Mouse (Mus musculus) layer of hippocampus, adult 9-11 months (tissue): ENCODE data around the gene Fbxw8.

ENCODE experiments used
- DNase-seq: peaks from one replicate; pipeline ENCODE4 v3.0.0; 2022

Gene Fbxw8

DNA sequence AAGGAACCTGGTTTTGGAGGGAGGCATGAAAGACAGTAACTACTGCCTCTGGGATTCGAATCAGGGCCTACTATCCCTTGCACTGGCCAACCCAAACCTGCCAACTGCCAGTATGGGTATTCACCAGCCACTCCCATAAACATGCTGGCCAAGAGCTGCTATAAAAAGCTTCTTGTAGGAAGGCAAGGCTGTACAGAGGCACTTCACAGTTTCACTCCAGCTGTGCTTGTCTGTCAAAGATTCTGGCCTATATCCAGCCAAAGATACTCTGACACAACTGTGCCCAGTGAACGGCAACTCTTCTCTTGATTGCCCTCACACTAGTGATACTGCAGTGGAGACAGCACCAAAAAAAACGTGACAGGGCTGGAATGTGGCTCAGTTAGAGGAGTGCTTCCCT, 5.6 kb downstream of the Fbxw8 start:
- no peak for DNase-seq

DNA sequence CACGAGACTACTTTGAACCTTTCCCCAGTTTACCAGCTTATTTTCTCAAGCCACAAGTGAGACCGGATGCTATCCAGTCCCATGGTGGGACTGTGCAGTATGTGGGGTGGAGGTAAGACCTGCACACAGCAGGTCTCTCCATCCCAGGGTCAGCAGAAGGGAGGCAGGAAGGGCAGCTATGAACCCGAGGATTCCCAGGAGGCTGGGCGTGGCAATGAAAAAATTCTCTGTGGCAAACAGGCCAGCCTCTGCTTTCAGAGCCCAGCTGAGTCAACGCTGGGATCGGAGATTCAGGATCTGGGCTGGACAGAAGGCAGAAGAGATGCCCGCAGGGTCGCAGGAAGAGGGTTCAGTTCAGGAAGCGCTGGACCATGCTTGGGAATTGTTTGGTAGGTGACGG, 8.0 kb downstream of the Fbxw8 start:
- DNase-seq, result no peak

DNA sequence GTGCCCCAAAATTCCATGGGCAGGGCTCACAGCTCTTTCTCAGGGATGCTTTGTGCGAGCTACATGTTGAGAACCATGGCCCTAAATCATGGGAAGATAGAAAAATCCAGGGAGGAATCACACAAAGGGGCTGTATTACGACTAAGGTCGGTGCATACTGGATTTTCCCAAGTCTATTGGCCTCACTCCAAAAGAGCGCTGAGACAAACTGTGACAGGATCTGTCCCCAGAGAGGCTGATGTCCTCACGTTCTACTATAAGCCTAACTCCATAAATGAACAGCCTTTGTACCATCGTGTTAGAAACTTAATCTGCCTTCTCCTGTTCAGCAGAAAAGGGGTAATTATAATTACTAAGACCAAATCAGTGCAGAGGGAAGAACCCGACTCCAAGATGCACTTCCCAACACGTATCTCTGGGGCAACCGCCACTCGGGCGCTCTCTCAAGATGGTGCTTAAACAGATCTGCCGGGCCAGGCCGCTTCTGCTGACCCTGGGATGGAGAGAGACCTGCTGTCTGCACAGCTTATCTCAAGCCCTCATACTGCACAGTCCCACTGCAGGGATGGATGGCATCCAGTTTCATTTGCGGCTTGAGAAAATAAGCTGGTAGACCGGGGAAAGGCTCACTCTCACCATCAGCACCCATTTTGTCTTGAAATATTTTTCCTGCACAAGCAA, 9.1 kb downstream of the Fbxw8 start:
- no peak for DNase-seq

DNA sequence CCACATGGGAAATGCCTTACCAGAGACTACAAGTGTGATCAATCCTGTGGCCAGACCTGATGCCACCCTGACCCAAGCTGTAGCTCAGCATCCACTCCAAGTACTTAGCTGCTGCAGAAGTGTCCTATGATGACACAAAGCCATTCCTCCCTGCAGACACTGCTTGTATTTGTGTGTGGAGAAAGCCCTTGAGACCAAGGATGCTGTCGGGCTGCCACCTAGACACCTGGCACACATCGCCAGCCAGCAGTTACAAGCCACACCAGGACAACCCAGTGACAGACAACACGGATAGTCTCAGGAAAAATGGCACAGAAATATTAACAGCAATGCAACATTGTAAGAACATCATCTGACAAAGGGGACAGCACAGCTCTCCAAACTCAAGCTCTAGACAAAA, 9.8 kb downstream of the Fbxw8 start:
- no peak for DNase-seq

DNA sequence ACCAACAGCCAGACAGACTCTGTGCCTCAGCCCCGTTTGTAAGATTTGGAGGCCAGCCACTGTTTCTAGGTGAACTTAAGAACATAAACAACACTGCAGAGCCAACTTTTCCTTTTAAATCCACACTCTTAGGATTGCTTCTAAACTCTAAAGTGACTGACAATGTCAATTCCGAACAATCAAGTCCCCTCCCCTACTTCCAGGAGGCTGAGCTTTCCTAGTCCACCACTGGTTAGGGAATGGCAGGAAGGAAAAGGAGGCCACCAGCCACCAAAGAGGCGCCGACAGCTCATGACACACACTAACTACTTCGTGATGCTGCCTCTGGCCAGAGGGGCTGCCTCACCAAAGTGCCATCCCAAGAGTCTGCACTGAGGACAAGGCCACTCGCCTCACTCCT, 10.5 kb downstream of the Fbxw8 start:
- DNase-seq, result no peak

DNA sequence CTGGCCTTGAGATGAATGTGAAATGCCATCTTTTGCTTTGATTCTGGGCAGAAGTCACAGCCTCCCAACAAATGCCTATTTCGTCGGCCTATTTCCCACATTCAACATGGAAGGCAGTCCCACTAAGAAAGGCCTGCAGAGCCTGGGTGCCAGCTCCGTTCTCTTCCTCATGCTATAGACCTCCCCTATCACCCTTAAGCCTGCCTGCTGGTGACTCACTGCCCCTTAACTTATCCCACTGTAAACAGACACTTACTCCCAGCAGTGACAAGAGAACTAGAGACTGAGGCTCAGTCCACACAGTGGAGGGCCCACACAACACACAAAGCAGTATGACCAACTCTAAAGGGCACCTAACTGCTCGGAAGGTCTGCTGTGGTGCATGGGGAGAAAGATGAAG, 10.9 kb downstream of the Fbxw8 start:
- no peak for DNase-seq

DNA sequence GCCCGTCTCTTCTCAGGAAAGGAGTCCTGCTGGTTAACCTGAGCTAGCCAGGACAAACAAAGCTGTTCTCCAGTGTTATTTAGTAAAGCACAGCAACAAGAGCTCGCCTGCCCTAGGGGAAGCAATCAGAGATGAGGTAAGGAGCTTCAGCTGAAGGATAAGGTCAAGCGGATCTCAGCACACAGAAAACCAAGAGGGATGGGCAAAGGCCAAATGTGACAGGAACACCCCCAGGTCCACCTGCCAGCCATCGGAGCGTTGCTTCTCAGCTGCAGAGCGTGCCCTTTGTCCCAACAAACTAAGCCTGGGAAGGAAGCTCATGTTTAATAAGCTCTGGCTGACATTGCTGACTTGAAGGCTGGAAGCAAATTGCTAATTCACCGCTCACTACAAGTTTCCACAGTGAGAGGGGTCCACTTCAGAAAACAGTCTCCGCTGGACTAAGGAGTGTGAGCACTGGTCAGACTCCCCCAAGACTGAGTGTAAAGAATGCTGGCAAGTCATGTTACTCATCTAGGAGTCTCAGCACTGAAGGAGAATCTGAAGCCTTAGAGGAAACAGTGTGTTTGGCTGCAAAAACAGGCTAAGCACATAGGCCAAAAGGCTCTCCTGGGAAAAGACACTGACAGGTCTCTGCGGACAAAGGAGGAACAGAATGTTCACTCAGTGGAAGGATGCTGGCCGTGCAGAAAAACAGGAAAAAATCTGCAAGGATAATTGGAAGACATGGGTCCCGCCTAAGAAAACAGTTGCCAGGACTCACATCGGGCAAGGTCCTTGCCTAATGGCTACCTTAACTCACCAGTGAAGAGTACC, 11.8 kb downstream of the Fbxw8 start:
- no peak for DNase-seq

DNA sequence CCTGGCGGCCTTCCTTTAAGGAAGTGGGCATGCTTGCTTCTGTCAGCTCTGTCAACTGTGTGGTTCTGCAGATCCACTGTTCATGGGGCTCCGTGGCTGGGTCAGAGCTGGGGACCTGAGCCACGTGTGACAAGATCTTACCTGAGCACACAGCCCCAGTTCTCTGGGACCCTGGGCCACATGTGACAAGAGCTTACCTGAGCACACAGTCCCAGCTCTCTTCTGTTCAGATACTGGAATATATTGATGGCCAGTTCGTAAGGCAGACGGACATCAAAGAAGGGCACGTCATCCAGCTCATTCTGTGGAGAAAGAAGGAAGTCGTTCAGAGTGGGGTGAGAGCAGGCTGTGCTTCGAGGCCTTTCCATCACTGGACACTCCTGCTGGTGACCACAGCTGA, 12.8 kb downstream of the Fbxw8 start:
- no peak for DNase-seq

DNA sequence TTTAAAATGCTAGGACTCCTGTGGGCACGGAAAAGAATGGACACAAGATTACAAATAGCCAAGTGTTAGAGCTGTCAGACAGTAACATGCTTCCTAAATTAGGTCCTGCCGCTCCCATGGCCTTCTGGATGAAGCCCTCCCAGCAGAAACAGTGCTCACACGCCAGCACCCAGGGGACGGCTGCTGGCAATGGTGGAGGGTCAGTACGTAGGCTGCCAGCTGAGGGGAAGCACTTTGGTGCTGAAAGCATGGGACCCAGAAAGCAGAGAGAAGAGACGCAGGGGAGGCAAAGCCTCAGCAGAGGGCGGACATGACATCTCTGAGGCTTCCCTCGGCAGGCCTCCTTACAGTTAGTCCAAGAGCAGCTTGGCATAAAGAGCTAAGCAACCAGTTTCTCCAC, 15.6 kb downstream of the Fbxw8 start:
- DNase-seq, result no peak

DNA sequence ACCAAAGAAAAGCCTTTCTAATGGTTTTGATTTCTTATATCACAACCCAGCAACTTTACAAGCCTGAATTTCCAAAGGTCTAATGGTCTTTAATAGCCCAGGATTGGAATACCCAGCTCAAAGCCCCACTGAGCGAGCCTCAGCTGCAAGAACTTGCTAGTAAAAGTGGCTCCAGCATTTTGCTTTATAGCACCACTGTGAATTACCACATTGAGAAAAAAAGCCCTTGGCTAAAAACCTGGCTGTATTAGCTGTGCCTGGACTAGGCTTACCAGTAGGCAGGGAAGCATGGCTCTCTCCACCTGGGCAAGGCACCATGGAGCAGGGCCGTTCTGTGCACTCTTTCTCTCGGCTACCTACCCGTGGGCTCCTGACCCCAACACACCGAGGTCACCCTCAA, 18.9 kb downstream of the Fbxw8 start:
- DNase-seq, result no peak

DNA sequence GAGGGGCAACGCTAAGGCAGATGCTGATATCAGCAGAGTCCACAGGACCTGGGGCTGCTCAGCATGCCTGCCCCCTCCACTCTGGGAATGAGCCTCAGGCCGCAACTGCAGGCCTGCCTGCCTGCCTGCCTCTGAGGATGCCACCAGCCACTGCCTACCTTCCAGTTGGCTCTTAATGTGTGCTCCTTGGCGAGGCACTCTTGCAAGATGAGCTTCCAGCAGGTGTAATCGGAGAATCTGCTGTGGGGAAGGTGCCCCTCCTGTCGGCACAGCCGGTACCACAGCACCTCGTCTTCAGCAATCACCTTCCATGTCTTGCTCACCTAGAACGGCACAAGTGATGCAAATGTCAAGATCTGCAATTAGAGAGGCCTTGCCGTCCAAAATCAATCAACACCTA, 26.6 kb downstream of the Fbxw8 start:
- DNase-seq, result peak; percentile 29

DNA sequence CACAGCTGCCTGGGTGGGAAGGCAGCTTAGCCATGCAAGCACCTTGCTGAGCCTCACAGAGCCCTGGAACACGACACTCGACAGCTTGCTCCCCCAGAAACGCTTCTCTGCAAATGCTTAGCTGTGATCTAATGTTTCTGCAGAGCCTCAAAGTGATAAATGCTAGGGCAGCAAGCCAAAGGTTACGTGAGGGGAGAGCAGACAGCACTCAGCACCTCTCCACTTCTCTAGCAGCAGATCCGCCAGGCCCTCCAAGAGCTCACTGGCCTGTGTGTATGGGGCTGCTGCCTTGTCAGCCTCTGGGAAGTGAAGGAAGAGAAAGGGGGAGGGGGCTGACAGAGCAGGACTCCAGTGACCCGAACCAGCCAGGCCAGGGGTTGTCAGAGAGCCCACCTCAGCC, 27.1 kb downstream of the Fbxw8 start:
- peak; percentile 38 for DNase-seq

DNA sequence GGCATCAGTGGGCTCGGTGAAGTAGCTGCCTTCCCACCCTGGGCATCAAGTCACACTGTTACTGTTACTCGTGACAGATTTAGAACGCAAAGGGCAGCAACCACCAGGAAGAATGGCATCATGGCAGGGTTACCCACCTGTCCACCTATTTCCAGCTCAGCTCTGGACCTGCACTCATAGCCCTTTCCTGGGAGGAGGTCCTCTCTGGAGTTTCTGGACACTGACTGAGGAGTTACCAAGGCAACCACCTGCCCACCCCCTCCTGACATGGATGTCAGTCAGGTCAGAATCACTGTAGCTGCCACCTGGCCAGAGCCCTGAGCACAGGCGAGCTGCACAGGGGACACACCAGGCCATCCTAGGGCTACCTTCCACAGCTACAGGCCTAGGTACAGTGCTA, 28.6 kb downstream of the Fbxw8 start:
- DNase-seq, result no peak

DNA sequence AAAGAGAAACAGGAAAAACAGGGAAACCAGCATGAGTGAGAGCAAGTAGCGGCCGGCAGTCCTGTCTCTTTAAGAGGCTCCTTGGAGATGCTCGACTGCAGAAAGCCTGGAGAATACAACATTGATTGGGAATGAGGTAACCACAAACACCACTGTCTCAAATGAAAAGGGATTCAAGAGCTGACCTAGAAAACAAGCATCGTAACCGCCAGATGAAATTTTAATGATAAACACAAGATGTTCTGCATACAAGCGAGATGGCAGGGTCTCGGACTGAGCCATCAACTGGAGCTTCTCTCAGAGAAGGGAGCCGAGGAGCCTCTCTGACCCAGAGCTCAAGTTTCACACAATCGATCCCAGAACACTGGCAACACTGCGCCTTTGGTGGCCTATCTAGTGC, 32.2 kb downstream of the Fbxw8 start:
- DNase-seq, result no peak

DNA sequence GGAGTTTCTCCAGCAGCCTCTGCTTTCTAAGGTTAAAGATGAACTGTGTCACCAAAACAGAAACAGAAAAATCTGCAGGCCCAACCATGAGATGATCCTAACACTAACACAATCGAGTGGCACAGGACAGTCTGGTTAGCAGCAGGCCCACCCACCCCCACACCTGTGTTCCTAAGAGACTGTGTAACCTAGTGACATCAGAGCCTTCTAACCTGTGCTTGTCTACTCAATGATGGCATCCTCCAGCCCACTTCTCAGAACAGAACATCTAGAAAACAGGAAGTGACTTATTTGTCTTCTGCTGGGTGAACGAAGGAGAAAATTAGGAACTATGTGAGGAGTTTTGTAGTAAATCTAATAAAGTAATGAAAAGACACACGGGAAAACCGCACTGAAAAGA, 33.3 kb downstream of the Fbxw8 start:
- no peak for DNase-seq

DNA sequence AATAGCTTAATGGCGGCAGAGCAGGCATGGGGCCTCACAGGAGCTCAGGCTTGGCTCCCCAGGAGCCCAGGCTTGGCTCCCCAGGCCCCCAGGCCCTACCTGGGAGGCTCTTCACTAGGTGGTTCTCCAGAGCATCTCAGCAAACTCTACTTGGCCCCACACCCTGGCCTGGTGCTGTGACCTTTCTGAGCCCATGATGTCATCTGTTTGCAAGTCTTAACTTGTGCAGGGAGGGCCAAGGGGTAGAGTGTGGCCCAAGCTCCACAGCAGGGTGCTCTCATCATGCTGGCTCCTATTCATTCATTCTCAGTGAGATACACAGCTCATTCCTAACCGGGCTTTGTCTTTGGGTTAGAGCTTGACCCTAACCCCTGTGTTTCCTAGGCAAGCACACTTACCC, 34.6 kb downstream of the Fbxw8 start:
- DNase-seq, result no peak

DNA sequence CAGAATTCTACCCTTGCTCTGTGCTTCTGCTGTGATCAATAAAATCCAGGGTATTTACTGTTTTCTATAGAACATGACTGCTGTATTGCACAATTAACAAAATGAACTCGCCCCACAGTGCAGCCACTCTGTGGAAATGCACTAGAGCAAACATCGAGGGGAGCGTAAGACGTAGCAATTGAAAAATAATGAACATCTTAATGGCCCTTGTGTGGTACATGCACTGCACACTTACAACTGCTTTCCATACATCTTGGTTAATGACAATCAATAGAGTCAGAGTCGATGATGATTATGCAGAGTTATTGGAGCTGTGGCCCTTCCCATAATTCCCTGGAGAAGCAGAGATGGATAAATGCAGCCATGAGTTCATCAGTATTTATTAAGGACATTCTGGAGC, 36.3 kb downstream of the Fbxw8 start:
- no peak for DNase-seq

DNA sequence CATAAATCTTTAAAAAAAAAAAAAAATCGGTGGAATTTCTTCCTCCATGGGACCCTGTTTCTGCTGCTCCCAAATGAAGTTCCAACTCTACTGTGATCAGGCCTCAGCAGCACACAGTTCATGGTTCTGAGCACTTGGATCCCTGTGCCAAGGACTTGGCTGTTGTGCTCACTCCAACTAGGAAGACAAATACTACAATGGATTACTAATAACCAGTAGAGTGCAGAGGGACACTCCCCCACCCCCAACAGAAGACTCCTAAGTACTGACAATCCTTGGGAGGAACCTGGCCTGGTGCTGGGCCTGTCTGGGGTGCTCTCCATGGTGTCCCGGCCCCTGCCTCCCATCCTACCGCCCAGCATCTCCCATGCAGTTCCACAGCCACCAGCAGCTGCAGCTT, 36.9 kb downstream of the Fbxw8 start:
- no peak for DNase-seq

DNA sequence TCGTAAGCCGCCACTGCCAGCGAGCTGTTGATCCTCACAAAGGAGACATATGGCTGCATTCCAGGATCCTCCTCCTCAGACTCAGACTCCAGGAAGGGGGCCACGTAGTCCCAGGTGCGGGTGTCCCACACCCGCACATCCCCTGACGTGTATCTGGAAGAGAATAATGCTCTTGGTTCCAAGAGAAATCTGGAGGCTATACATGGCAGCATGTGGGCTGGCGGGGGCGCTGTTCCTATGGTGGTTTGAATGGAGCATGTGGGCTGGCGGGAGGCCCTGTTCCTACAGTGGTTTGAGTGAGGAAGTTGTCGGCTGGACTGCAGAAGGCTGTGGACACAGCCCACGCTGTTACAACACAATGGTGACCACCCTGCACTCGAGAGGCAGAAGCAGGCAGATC, 41.6 kb downstream of the Fbxw8 start:
- DNase-seq, result peak; percentile 87

DNA sequence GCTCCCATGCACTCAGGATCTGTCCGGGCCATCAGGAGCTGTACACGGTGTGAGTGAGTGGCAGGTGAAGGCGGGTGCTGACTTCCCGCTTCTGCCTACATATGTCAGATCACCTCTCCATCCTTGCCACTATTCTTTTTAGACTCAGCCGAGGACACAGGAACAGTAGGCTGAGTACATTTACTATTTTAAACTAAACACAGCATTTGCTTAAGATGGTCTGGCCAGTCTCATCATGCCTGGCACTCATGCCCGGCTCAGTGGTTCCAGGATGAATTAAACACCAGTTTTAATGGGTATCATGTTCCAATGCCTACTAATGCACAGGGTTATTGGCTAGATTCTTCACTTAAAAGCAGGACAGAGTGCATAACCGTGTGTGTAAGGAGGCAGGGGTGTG, 42.2 kb downstream of the Fbxw8 start:
- no peak for DNase-seq

DNA sequence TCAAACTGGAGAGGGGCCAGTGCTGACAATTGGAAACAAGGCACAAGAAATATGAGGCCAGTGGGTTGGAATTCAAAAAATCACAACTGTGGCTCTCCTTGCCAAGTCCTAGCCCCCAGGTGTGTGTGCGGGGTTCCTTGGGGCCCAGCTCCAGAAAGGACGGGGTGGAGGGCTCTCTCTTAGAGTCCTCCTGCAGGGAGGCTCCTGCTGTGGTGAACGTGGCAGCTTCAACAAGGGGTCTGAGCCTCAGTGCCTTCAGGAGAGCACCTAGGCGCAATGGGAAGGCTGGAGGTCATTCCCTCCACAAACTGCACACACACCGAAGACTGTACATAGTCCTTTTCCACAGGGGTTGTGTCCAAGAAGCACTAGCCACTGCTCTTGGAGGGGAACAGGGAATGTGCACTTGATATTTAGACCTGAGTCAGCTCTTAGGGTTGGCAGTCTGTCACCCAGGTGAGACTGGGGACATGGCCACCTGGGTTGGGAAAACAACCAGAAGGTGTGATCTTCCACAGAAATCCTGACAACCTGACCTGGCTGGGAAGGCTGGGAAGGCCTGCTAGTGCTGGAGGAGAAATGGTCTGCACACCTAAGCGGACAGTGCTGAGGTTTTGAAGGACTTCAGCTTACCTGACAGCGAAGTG, 46.3 kb downstream of the Fbxw8 start:
- no peak for DNase-seq

DNA sequence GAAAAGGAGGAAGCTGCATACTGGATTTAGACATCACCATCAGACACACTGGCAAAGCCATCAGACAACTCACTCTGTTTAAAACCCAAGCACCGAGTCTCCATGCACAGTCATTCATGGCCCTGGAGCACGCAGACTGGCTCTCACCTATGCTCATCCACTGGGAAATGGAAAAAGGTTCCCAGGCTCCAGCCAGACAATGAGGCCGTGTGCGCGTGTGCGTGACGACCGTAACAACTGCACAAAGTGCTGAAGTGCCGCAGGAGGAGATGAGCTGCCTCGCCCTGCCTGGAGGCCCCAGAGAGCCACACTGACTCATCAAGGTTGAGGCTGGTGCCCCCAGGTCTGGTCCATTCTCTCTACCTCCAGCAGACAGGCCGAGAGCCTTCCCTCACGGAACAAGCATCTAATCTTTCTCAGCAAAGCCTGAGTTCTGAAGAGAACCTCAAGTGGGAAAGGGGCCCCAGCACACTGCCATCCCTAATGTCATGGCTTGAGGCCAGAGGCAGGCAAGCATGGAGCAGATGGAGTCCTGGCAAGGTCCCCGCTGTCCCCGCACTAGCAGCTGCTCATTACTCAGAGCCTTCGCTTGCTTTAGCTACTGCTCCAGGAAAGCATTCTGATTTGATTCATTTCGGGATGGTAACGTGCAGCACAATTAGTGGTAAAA, 47.0 kb downstream of the Fbxw8 start:
- DNase-seq, result peak; percentile 79

DNA sequence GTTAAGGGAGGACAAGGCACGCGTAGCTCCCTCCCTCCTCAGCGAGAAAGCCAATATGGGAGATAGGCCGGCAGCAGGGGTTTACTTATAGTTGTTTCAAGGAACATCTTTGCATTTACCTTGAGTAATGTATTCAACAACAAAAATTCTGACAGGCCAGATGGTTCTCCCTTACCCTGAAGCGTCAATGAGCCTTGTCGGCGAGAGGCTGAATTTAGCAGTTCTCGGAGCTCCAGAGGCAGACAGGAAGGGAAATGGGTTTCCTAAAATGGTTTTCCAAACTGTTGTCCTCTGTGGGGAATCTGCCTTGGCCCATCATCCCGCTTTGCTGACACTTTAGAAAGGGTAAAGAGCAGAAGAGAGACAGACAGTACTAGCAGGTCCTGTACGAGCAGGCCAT, 48.6 kb downstream of the Fbxw8 start:
- no peak for DNase-seq

DNA sequence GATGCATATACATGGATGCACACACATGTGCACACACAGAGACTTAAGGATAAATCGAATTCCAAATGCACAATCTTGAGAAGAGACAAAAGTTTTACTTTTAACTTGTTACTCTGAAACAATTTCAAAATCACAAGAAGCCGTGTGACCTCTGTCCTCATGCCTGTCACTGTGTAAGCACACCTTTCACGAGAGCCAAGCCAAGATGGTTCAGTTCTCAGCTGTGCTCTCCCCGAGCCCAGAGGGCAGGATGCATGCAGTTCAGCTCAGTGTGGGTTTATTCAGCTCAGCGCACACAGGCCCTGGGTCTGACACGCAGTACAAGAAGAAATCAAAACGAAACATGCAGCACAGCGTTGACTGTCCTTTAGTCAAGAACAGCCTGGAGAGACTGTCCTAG, 49.7 kb downstream of the Fbxw8 start:
- DNase-seq, result no peak
